Mouse (Mus musculus): Measurements from ENCODE around the gene Eps8. TPM values are rescaled to one million over a fixed set of nuclear protein-coding genes. Genes with fewer than 3 reads are reported as not detected.

The Eps8 gene
- polyA plus RNA-seq, 1 experiment, result 51.9 TPM

DNA sequence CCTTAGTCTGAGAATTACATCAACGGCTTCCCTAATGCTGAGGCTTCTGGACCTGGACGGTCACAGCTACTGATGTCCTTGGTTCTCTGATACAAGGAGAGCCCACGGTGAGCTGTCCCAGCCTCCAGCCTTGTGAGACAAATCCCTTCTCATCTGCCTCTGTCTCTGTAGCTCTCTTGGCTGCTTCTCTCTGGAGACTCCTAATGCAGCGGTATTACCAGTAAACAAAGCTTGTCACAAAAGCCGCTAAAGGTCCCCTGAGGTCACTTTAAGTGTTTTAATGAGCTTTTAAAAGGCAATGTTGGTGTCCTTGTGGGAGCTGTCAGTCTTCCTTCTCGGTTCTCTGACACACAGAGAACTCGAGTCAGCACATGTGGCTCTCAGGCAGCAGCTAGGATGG is 56.4 kb downstream of the Eps8 start:
- Histone ChIP-seq H3K27ac (ENCODE audit: insufficient read depth, low read depth, low read length) (no peak overlapping the region), H3K4me1 (ENCODE audit: control insufficient read depth, insufficient read depth, low read length) (no peaks in the 10 kb centered on the region), H3K4me3 (ENCODE audit: insufficient read depth, low read depth, low read length) (no peak overlapping the region), H3K36me3 (ENCODE audit: control insufficient read depth, insufficient read depth, low read length) (no peaks in the 10 kb centered on the region), H3K27me3 (replicated peaks; ENCODE audit: control insufficient read depth, insufficient read depth, low read length) (no peaks in the 10 kb centered on the region)
- no peak for DNase-seq
- TF ChIP-seq POLR2A (IDR thresholded peaks at IDR 0.05; ENCODE audit: low read depth, low read length) (no peak), CTCF (conservative IDR thresholded peaks at IDR 0.05; ENCODE audit: insufficient read depth, insufficient read length, low read depth, low read length) (no peak)
- WGBS, result 61% methylated on average over 7 of the region's 7 CpGs

DNA sequence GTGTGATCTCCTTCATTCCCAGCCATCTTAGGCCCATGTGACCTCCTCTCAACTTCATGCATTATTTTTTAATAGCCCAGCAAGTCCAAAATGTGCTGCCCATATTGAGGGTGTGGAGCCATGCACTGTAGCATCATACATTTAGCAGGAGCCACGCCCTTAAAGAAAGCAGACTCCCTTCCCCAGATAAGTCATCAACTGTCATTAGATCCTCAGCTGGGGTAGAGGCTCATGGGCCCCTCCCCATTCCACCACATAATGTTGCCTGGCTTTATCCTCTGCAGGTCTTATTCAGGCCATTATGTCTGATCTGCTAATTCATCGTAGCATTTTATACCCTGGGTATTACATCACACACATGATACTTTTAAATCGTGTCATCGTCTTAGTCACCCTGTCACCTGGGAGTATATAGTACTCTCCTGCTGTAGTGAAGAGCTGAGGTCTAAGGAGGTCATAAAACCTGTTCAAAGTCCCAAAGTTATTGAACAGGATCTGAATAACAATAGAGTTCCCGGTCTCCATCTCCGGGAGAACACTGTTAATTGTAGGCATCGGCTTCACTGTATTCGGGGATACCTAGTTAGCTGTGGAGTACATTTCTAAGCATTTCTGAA is 57.1 kb downstream of the Eps8 start:
- H3K36me3 ChIP-seq (ENCODE audit: control insufficient read depth, insufficient read depth, low read length), result no peaks in the 10 kb centered on the region
- 89% methylated on average over 8 of the region's 8 CpGs for WGBS
- H3K4me1 ChIP-seq (ENCODE audit: control insufficient read depth, insufficient read depth, low read length), result no peaks in the 10 kb centered on the region
- H3K4me3 ChIP-seq (ENCODE audit: insufficient read depth, low read depth, low read length), result no peak overlapping the region
- no peak for TF ChIP-seq CTCF (conservative IDR thresholded peaks at IDR 0.05; ENCODE audit: insufficient read depth, insufficient read length, low read depth, low read length)
- TF ChIP-seq POLR2A (IDR thresholded peaks at IDR 0.05; ENCODE audit: low read depth, low read length), result no peak
- no peaks in the 10 kb centered on the region for H3K27me3 ChIP-seq (replicated peaks; ENCODE audit: control insufficient read depth, insufficient read depth, low read length)
- no peak overlapping the region for H3K27ac ChIP-seq (ENCODE audit: insufficient read depth, low read depth, low read length)
- DNase-seq, result no peak

DNA sequence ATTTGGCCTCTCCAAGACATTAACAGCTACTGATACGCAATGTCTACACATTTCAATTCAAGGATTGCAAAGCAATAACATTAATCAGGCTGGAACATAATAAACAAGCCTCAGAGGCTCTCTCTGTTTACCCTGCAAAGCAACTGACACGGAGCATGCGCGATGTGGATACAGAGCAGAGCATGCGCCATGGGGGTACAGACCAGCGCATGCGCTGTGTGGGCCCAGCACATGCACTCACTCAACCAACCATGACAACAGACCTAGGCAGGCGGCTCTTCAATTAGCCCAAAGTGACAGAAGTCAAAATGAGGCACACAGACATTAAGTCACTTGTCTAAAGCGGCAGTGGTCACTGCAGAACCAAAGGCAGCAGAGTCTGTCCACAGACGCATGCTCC is 62.1 kb downstream of the Eps8 start:
- no peaks in the 10 kb centered on the region for H3K27me3 ChIP-seq (replicated peaks; ENCODE audit: control insufficient read depth, insufficient read depth, low read length)
- H3K4me3 ChIP-seq (ENCODE audit: insufficient read depth, low read depth, low read length), result no peak overlapping the region
- 82% methylated on average over 10 of the region's 10 CpGs for WGBS
- peaks cover 12% of the 10 kb centered on the region for H3K4me1 ChIP-seq (ENCODE audit: control insufficient read depth, insufficient read depth, low read length)
- no peaks in the 10 kb centered on the region for H3K36me3 ChIP-seq (ENCODE audit: control insufficient read depth, insufficient read depth, low read length)
- DNase-seq, result no peak
- H3K27ac ChIP-seq (ENCODE audit: insufficient read depth, low read depth, low read length), result no peak overlapping the region
- TF ChIP-seq CTCF (conservative IDR thresholded peaks at IDR 0.05; ENCODE audit: insufficient read depth, insufficient read length, low read depth, low read length), result no peak
- TF ChIP-seq POLR2A (IDR thresholded peaks at IDR 0.05; ENCODE audit: low read depth, low read length), result no peak

DNA sequence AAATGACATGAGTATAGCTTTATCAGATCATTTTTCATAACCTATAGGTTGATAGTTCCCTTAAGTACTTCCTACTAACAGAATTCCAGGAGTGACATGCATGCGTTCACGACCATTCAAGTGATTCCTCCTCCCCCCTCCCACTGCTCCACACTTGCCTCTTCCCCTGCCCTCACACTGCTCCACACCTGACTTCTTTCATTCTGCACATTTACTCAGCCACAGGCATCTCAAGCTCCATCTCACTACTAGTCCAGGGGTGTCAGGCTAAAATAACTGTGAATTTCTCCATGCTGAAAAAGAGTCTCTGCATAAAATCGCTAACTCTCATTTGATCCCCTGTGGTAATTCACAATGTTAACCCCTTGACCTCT is 65.4 kb downstream of the Eps8 start:
- Histone ChIP-seq H3K27me3 (replicated peaks; ENCODE audit: control insufficient read depth, insufficient read depth, low read length) (no peaks in the 10 kb centered on the region), H3K4me3 (ENCODE audit: insufficient read depth, low read depth, low read length) (no peak overlapping the region), H3K27ac (ENCODE audit: insufficient read depth, low read depth, low read length) (no peak overlapping the region), H3K36me3 (ENCODE audit: control insufficient read depth, insufficient read depth, low read length) (no peaks in the 10 kb centered on the region), H3K4me1 (ENCODE audit: control insufficient read depth, insufficient read depth, low read length) (peaks cover 22% of the 10 kb centered on the region)
- 52% methylated on average over 3 of the region's 3 CpGs for WGBS
- no peak for DNase-seq
- TF ChIP-seq CTCF (conservative IDR thresholded peaks at IDR 0.05; ENCODE audit: insufficient read depth, insufficient read length, low read depth, low read length) (no peak), POLR2A (IDR thresholded peaks at IDR 0.05; ENCODE audit: low read depth, low read length) (no peak)

DNA sequence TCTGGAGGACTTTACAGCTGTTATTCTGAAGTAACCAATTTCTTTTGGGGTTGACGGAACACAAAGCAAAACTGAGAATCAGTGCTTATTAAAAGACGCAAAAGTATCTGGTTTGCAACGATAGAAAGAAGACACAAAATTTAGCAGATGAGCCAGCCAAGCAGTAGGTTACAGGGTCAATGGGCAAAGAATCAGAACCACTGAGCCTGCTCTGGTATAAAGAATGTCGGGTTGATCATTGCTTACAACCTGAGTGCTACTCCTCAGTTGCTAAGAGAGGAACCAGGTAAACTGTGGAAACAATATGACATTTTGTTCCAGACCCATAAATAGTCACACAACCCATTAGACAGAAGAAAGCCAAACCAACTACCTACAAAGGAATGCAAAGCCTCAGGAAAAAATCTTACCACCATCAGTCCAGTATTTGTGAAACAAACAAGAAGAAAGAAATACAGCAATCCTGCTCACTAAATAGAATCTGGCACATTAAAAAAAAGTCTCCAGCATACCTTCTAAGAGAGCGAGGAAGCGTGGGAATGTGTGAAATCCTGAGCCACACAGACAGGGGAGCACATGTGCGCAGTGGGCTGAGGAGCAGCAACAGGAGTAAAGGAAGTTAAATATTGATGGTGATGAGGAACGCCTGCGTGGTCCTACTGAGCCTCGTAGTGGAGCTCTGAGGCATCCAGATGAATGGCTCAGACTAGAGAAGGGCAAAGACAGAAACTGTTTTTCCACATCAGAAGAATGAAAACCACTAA is 66.0 kb downstream of the Eps8 start:
- Histone ChIP-seq H3K27me3 (replicated peaks; ENCODE audit: control insufficient read depth, insufficient read depth, low read length) (no peaks in the 10 kb centered on the region), H3K36me3 (ENCODE audit: control insufficient read depth, insufficient read depth, low read length) (no peaks in the 10 kb centered on the region), H3K4me1 (ENCODE audit: control insufficient read depth, insufficient read depth, low read length) (peaks cover 22% of the 10 kb centered on the region), H3K27ac (ENCODE audit: insufficient read depth, low read depth, low read length) (peak overlapping the region; percentile 28; the same call in 1 of the 2 replicates), H3K4me3 (ENCODE audit: insufficient read depth, low read depth, low read length) (no peak overlapping the region)
- WGBS, result 43% methylated on average over 10 of the region's 10 CpGs
- DNase-seq, result peak; percentile 68
- no peak for TF ChIP-seq POLR2A (IDR thresholded peaks at IDR 0.05; ENCODE audit: low read depth, low read length)
- TF ChIP-seq CTCF (conservative IDR thresholded peaks at IDR 0.05; ENCODE audit: insufficient read depth, insufficient read length, low read depth, low read length), result no peak

DNA sequence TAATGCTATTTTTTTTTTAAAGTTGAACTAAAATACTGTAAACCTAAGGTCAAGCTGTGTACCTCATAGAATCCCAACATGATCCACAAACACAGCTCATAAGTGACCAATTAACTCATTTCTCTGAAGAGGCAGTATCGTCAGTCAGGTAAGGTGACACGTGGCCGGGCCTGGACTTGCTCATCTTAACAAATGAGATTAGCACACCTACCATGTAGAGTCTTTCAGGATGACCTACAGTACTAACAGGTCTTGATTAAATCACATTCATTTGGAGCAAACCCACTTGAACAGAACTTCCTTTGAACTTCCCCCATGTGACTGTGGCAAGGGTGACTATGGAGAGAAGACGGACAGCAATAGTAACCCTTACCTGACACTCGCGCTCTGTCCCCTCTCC is 66.8 kb downstream of the Eps8 start:
- peak; percentile 92 for DNase-seq
- Histone ChIP-seq H3K4me3 (ENCODE audit: insufficient read depth, low read depth, low read length) (no peak overlapping the region), H3K27ac (ENCODE audit: insufficient read depth, low read depth, low read length) (peak overlapping the region; percentile 28), H3K36me3 (ENCODE audit: control insufficient read depth, insufficient read depth, low read length) (no peaks in the 10 kb centered on the region), H3K4me1 (ENCODE audit: control insufficient read depth, insufficient read depth, low read length) (peaks cover 22% of the 10 kb centered on the region), H3K27me3 (replicated peaks; ENCODE audit: control insufficient read depth, insufficient read depth, low read length) (no peaks in the 10 kb centered on the region)
- 42% methylated on average over 6 of the region's 6 CpGs for WGBS
- TF ChIP-seq POLR2A (IDR thresholded peaks at IDR 0.05; ENCODE audit: low read depth, low read length), result no peak
- TF ChIP-seq CTCF (conservative IDR thresholded peaks at IDR 0.05; ENCODE audit: insufficient read depth, insufficient read length, low read depth, low read length), result no peak

DNA sequence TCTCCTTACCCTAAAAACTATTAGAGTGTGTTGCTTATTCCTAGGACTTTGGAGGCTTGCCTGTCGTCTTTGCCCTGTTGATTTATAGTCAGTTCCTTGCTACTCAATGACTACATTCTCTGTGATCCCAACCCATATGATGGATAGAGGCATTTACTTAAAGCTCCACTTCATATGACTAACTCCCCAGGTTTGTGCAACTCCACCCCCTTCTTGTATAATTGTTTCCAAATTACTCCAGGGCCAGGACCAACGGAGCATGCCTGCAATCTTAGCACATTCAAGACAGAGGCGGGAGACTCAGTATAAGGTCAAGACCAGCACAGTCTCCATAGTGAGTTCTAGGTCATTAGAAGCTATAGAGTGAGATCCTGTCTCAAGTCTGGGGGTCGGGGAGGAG is 69.4 kb downstream of the Eps8 start:
- Histone ChIP-seq H3K27me3 (replicated peaks; ENCODE audit: control insufficient read depth, insufficient read depth, low read length) (no peaks in the 10 kb centered on the region), H3K4me1 (ENCODE audit: control insufficient read depth, insufficient read depth, low read length) (peaks cover 25% of the 10 kb centered on the region), H3K4me3 (ENCODE audit: insufficient read depth, low read depth, low read length) (no peak overlapping the region), H3K36me3 (ENCODE audit: control insufficient read depth, insufficient read depth, low read length) (no peaks in the 10 kb centered on the region), H3K27ac (ENCODE audit: insufficient read depth, low read depth, low read length) (no peak overlapping the region)
- peak; percentile 33 for DNase-seq
- TF ChIP-seq POLR2A (IDR thresholded peaks at IDR 0.05; ENCODE audit: low read depth, low read length), result no peak
- TF ChIP-seq CTCF (conservative IDR thresholded peaks at IDR 0.05; ENCODE audit: insufficient read depth, insufficient read length, low read depth, low read length), result no peak
- 45% methylated on average over 4 of the region's 4 CpGs for WGBS
